Mouse (Mus musculus): ENCODE results near the gene Chek2. TPM values are rescaled to one million over a fixed set of nuclear protein-coding genes. Genes with fewer than 3 reads are reported as not detected.

Chek2 gene
- total and polyA plus RNA-seq, 3 experiments = 2.6 to 3.4 (median 3.1) TPM

DNA sequence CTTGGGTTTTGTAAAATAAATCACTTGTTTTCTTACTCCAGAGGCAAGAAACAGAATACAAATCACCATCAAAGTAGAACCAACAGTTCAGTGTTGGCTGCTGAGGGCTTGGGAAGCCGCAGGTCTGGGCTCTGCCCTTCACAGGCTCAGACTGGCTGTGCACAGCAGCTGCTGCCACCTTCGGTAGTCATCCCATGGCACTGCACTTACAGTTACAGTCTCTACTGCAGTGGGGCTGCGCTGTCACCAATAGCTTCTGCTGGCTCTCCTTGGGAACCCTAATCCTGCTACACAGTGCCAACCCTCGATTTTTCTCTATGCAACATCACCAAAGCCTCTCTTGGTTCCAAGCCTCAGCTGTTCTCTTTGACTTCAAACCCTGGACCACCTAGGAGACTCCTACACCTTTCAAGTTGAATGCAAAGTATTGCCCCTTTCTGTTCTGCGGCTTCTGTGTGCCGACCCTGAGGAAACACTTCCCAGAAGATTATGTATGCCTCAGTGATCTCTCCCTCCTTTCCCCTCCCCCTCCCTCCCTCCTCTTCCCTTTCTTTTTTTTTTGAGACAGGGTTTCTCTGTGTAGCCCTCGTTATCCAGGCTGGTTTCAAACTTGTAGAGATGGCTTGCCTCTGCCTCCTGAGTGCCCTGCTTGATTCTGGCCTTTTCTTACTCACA, 57.5 kb downstream of the Chek2 start:
- Histone ChIP-seq H3K27me3 (ENCODE audit: control insufficient read depth, insufficient read depth, low read length) (no peaks in the 10 kb centered on the region), H3K27ac (no peak overlapping the region), H3K9ac (ENCODE audit: low read depth, low read length) (no peak overlapping the region), H3K79me2 (replicated peaks; ENCODE audit: control insufficient read depth, insufficient read depth, low read length) (0 out of 2 replicates have a peak, but pooled peaks cover 2% of the 10 kb centered on the region), H3K4me1 (ENCODE audit: control insufficient read depth, insufficient read depth, low read length) (no peaks in the 10 kb centered on the region), H3K36me3 (ENCODE audit: control insufficient read depth, insufficient read depth, low read length) (no peaks in the 10 kb centered on the region), H3K4me3 (no peak overlapping the region)
- TF ChIP-seq EP300 (IDR thresholded peaks at IDR 0.05; ENCODE audit: insufficient read depth, low read depth, low read length) (no peak), CTCF (IDR thresholded peaks at IDR 0.05) (no peak), POLR2A (IDR thresholded peaks at IDR 0.05; ENCODE audit: insufficient read depth, low read depth, low read length) (no peak)
- intact Hi-C loops (cut with DNase I) = no loop called here
- DNase-seq = no peak
- WGBS = 69% methylated on average over 7 of the region's 7 CpGs

- Histone ChIP-seq H3K4me3 (no peak overlapping the region), H3K36me3 (ENCODE audit: control insufficient read depth, insufficient read depth, low read length) (no peaks in the 10 kb centered on the region), H3K27me3 (ENCODE audit: control insufficient read depth, insufficient read depth, low read length) (no peaks in the 10 kb centered on the region), H3K79me2 (replicated peaks; ENCODE audit: control insufficient read depth, insufficient read depth, low read length) (0 out of 2 replicates have a peak, but pooled peaks cover 2% of the 10 kb centered on the region), H3K4me1 (ENCODE audit: control insufficient read depth, insufficient read depth, low read length) (no peaks in the 10 kb centered on the region), H3K9ac (ENCODE audit: low read depth, low read length) (no peak overlapping the region), H3K27ac (no peak overlapping the region)
- DNase-seq = no peak
- no peak for TF ChIP-seq EP300 (IDR thresholded peaks at IDR 0.05; ENCODE audit: insufficient read depth, low read depth, low read length)
- no peak for TF ChIP-seq CTCF (IDR thresholded peaks at IDR 0.05)
- TF ChIP-seq POLR2A (IDR thresholded peaks at IDR 0.05; ENCODE audit: insufficient read depth, low read depth, low read length) = no peak
- intact Hi-C loops (cut with DNase I) = no loop called here
- 84% methylated on average over 7 of the region's 7 CpGs for whole genome bisulfite sequencing
Observed at GRCm38 (mm10) chr5:110898169-110898568, 58.4 kb downstream of the Chek2 start.

GRCm38 (mm10) chr5:110898785-110899184, 59.0 kb downstream of the Chek2 start:
- Histone ChIP-seq H3K27ac (no peak overlapping the region), H3K4me3 (no peak overlapping the region), H3K9ac (ENCODE audit: low read depth, low read length) (no peak overlapping the region), H3K36me3 (ENCODE audit: control insufficient read depth, insufficient read depth, low read length) (no peaks in the 10 kb centered on the region), H3K79me2 (replicated peaks; ENCODE audit: control insufficient read depth, insufficient read depth, low read length) (0 out of 2 replicates have a peak, but pooled peaks cover 2% of the 10 kb centered on the region), H3K27me3 (ENCODE audit: control insufficient read depth, insufficient read depth, low read length) (no peaks in the 10 kb centered on the region), H3K4me1 (ENCODE audit: control insufficient read depth, insufficient read depth, low read length) (no peaks in the 10 kb centered on the region)
- WGBS = 94% methylated on average over 4 of the region's 4 CpGs
- TF ChIP-seq CTCF (IDR thresholded peaks at IDR 0.05) (no peak), POLR2A (IDR thresholded peaks at IDR 0.05; ENCODE audit: insufficient read depth, low read depth, low read length) (no peak), EP300 (IDR thresholded peaks at IDR 0.05; ENCODE audit: insufficient read depth, low read depth, low read length) (no peak)
- intact Hi-C loops (cut with DNase I) = no loop called here
- no peak for DNase-seq

DNA sequence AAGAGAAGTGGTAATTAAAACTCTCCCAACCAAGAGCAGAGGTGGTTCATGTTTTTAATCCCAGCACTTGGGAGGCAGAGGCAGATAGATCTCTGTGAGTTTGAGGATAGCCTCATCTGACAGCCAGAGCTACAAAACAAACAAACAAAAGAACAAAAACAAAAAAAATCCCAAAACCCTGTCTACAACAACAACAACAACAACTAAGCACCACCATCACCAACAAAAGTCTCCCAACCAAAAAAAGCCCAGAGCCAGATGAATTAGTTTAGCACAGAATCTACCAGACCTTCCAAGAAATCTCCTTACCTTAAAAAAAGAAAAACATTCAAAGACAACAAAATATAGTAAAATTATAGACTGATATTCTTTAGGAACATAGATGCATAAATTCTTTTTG, 60.6 kb downstream of the Chek2 start:
- Histone ChIP-seq H3K4me1 (ENCODE audit: control insufficient read depth, insufficient read depth, low read length) (no peaks in the 10 kb centered on the region), H3K4me3 (no peak overlapping the region), H3K79me2 (replicated peaks; ENCODE audit: control insufficient read depth, insufficient read depth, low read length) (0 out of 2 replicates have a peak, but pooled peaks cover 2% of the 10 kb centered on the region), H3K9ac (ENCODE audit: low read depth, low read length) (no peak overlapping the region), H3K27me3 (ENCODE audit: control insufficient read depth, insufficient read depth, low read length) (no peaks in the 10 kb centered on the region), H3K27ac (no peak overlapping the region), H3K36me3 (ENCODE audit: control insufficient read depth, insufficient read depth, low read length) (no peaks in the 10 kb centered on the region)
- intact Hi-C loops (cut with DNase I) = no loop called here
- TF ChIP-seq POLR2A (IDR thresholded peaks at IDR 0.05; ENCODE audit: insufficient read depth, low read depth, low read length) = no peak
- no peak for TF ChIP-seq EP300 (IDR thresholded peaks at IDR 0.05; ENCODE audit: insufficient read depth, low read depth, low read length)
- no peak for TF ChIP-seq CTCF (IDR thresholded peaks at IDR 0.05)
- DNase-seq = no peak

DNA sequence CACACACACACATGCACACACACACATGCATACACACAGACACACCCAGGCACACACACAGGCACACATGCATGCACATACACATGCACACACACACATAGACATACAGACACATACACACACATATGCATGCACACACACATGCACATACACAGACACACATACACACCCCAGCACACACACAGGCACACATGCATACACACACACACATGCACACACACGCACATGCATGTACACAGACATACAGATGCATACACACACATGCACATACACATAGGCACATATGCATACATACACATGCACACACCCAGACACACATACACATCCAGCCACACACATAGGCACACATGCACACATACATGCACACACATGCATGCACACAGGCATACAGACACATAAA, 66.9 kb downstream of the Chek2 start:
- Histone ChIP-seq H3K9ac (ENCODE audit: low read depth, low read length) (no peak overlapping the region), H3K4me1 (ENCODE audit: control insufficient read depth, insufficient read depth, low read length) (peaks cover 4% of the 10 kb centered on the region), H3K4me3 (no peak overlapping the region), H3K79me2 (replicated peaks; ENCODE audit: control insufficient read depth, insufficient read depth, low read length) (0 out of 2 replicates have a peak, but pooled peaks cover 1% of the 10 kb centered on the region), H3K27me3 (ENCODE audit: control insufficient read depth, insufficient read depth, low read length) (no peaks in the 10 kb centered on the region), H3K27ac (no peak overlapping the region), H3K36me3 (ENCODE audit: control insufficient read depth, insufficient read depth, low read length) (no peaks in the 10 kb centered on the region)
- TF ChIP-seq EP300 (IDR thresholded peaks at IDR 0.05; ENCODE audit: insufficient read depth, low read depth, low read length) (no peak), POLR2A (IDR thresholded peaks at IDR 0.05; ENCODE audit: insufficient read depth, low read depth, low read length) (no peak), CTCF (IDR thresholded peaks at IDR 0.05) (no peak)
- WGBS = 100% methylated on average over 1 of the region's 1 CpGs
- intact Hi-C loops (cut with DNase I) = no loop called here
- no peak for DNase-seq

GRCm38 (mm10) chr5:110908879-110909278, 69.1 kb downstream of the Chek2 start:
- H3K4me1 ChIP-seq (ENCODE audit: control insufficient read depth, insufficient read depth, low read length) = peaks cover 6% of the 10 kb centered on the region
- H3K79me2 ChIP-seq (replicated peaks; ENCODE audit: control insufficient read depth, insufficient read depth, low read length) = 0 out of 2 replicates have a peak, but pooled peaks cover 1% of the 10 kb centered on the region
- TF ChIP-seq CTCF (IDR thresholded peaks at IDR 0.05) (peak; percentile 20; the same call in 1 of the 2 replicates), POLR2A (IDR thresholded peaks at IDR 0.05; ENCODE audit: insufficient read depth, low read depth, low read length) (no peak)
- no peak overlapping the region for H3K27ac ChIP-seq
- no peak overlapping the region for H3K9ac ChIP-seq (ENCODE audit: low read depth, low read length)
- no peaks in the 10 kb centered on the region for H3K27me3 ChIP-seq (ENCODE audit: control insufficient read depth, insufficient read depth, low read length)
- DNase-seq = no peak
- H3K36me3 ChIP-seq (ENCODE audit: control insufficient read depth, insufficient read depth, low read length) = no peaks in the 10 kb centered on the region
- H3K4me3 ChIP-seq = no peak overlapping the region
- intact Hi-C loops (cut with DNase I) = no loop called here
